Mouse (Mus musculus) G1E-ER4 (cell line): ENCODE data around the gene Pnkd. TPM values are rescaled to one million over a fixed set of nuclear protein-coding genes. Genes with fewer than 3 reads are reported as not detected.

Experiments
- GATA1 ChIP-seq: IDR thresholded peaks from one replicate; pipeline ENCODE4 v1.8.0; 2012; ENCODE audit warnings: low read length, inconsistent platforms
- polyA plus RNA-seq: library from polyadenylated mRNA; stranded (reverse); fragments of >175 nt; gene quantifications from 2 replicates; pipeline ENCODE4 v1.2.3, GENCODE M21; 2012

Gene Pnkd
- polyA plus RNA-seq, 1 experiment = 228 TPM

DNA sequence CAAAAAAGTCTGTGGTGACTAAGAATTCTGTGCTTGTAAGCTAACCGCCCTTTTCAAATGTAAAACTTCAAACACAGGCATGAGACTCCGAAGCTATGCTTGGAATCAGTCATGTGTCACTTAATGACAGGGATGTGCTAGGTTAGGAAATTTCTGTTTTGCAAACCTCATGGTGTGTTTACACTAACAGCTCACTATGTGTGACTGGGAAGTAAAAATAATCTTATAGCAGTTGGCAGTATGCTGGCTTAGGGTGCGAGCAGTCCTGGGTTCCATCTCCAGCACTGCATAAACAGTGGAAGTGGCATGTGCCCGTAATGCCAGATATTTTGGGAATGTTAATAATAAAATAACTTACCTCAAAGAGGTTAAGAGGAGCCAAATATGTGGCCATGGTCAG lies 20.2 kb downstream of the Pnkd start:
- TF ChIP-seq GATA1 = no peak

GRCm38 (mm10) chr1:74305522-74305921 lies 20.8 kb downstream of the Pnkd start, which contains the start of gene Tmbim1:
Gene Tmbim1, minus strand, starts transcription at chr1:74305622.
- TF ChIP-seq GATA1 = no peak

GRCm38 (mm10) chr1:74307146-74307545 lies 22.4 kb downstream of the Pnkd start:
- TF ChIP-seq GATA1 = no peak

DNA sequence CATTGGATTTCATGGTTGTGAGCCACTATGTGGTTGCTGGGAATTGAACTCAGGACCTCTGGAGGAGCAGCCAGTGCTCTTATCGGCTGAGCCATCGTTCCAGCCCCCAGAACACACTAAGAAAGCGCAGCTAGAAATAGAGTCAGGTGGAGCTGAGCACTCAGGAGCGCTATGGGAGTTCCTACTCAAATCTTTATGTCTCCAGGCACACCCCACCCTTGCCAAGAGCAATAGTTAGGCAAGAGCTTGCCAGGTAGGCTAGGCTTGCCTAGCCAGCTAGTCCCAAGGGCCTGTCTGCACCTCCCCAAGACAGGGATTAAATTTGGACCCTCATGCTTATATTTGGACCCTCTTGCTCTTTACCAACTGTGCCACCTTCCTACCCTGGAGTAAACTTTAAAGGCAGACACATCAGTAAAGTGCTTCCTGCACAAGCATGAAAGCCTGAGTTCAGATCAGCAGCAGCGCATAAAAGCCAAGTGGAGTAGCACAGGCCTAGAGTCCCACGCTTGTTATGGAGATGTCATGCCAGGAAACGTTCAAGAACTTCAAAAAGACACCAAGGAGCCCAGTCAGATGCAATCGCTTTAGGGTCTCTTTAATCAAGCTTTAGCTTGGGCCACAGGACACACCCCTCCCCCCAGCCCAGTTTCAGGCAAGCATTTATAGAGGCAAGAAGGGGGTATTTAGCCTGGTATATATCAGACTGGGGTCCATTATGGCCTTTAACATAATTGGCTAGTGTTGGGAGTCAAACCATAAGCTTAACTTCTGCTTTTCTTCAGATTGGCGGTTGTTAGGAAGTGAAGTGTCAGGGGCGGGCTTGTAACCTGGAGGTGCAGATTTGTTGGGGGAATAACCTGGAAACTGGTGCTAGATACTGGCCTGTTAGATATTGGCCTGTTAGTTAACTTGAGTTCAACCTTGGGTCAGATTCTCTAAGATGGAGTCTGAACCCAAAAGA lies 23.6 kb downstream of the Pnkd start:
- TF ChIP-seq GATA1 = no peak

- no peak for TF ChIP-seq GATA1
Measured at GRCm38 (mm10) chr1:74309767-74310166, 25.0 kb downstream of the Pnkd start.

DNA sequence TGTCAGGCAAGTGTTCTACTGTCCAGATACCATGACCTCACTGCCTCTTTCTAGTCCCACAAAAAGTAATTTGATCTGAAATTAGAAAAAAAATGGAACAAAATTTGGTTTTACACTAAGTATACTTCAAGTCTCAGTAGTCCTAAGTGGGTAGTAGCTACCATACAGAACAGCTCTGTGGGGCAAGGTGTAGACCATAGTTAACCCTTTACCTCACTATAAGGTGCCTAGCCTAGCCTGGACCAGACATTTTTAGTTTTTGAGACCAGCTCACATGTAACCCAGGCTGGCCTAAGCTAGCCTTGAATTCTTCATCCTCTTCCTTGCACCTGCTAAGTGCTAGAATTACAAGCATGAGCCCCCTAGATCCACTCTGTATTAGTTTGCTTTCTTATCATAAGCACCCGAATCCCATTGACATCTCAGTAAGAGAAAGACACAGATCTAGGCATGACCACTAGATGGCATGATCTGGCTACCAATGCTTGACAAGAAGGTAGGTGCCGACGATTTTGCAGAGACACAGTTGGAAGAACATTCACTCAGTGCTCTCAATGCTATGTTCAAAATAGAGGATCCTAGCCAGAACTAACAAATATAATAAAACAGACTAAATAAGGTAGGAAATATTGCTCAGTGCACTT lies 28.4 kb downstream of the Pnkd start:
- TF ChIP-seq GATA1 = no peak

DNA sequence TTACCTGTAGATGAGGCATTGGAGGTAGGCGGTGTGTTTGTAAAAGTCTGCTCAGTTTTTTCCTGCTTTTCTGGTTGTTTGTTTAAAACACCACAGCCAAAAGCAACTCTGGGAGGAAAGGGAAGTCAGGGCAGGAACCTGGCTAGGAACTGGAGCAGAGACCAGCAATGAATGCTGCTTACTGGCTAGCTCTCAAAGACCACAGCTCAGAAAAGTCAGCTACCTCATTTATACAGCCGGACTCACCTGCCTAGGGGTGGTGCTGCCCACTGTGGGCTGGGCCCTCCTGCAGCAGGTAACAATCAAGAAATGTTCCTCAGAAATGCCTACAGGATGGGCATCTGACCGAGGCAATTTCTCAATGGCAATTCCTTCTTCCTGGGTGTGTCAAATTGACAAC lies 30.1 kb downstream of the Pnkd start:
- no peak for TF ChIP-seq GATA1

- TF ChIP-seq GATA1 = no peak
Measured at GRCm38 (mm10) chr1:74316114-74316827, 31.5 kb downstream of the Pnkd start.

DNA sequence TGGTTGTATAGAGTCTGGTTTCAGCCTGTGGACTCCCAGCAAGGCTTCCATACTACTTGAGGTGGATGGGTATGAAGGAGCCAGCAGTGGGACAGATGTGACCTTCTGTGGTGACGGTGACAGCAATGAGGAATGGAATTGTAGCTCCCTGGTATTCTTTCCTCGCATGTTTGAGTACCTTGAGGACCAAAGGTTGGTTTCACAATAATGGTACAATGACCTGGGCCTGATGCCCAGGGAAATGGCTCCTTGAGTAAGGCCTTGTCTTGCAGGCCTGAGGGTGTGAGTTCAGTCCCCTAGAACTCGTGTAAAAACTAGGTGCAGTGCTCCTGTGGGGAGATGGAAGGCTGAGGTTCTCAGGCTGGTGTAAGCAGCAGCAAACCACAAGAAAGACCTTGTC lies 34.0 kb downstream of the Pnkd start:
- no peak for TF ChIP-seq GATA1

DNA sequence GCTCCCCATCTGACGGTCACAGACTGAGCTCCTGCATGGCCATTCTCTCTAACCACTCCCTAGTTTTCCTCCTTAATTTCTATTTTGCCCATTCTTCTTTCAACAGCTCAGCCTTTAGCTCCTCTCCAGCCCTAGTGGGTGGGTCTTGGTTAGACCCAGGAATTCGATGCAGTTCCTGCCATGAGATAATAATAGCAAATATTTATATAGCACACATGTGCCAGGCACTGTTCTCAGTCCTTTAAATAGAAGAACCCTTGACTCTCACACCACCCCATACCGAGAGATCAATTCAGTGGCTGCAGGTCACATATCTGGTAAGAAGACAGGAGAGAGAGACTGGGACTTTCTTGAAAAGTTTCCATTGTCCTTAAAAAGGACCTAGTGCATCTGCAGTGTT lies 36.7 kb downstream of the Pnkd start:
- TF ChIP-seq GATA1 = no peak

- TF ChIP-seq GATA1 = no peak
Measured at GRCm38 (mm10) chr1:74329899-74330431, 45.2 kb downstream of the Pnkd start.

DNA sequence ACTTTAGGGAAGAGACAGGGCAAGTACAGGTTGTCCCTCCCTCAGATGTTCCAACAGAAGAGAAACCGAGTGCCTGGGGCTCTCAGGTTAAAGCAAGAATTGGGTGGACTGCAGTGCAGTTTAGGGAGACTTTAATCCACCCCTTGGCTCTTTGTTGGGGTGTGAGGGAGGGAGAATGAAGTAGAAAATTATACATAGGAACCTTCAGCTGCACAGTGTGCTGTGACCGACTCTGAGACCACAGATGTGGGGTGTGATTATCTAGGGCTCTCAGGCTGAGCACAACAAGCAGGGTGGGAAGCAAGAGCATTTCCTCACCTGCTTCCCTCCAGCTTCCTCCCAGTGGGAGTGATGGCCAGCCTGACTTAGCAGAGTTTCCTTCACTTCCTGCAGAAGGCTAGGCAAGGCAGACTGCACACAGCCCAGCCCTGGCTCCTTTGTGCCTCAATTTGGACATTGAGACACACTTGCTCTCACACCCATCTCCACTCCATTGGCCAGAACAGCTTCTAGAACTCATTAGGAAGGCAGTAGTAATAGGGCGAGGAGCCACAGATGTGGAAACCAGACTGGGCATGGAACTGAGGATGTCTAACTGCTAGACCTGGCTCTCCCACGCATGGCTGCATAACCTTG lies 46.4 kb downstream of the Pnkd start:
- no peak for TF ChIP-seq GATA1

- no peak for TF ChIP-seq GATA1
Measured at GRCm38 (mm10) chr1:74332241-74332763, 47.6 kb downstream of the Pnkd start.

GRCm38 (mm10) chr1:74332930-74333329 lies 48.2 kb downstream of the Pnkd start:
- TF ChIP-seq GATA1 = no peak

GRCm38 (mm10) chr1:74334607-74335006 lies 49.9 kb downstream of the Pnkd start:
- no peak for TF ChIP-seq GATA1

DNA sequence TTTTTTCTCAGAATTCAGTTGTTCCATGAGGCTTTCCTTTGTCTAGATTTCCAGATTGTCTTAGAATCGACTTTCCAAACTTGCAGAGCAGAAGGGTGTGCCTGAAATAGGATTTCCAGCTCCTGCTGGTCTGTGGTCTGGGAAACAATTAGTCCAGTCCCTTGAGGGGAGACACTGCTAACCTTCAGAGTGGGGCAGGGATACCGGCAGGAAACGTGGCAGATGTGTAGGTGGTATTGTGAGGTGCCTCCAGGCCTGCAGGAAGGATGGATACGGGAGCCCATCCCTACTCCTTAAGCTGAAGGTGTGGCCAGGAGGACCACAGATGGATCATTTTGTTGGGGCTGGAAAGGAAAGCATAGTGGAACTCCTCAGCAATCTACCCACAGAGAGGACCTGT lies 50.3 kb downstream of the Pnkd start:
- no peak for TF ChIP-seq GATA1
